Mouse (Mus musculus): Measurements from ENCODE around the gene Tfcp2. TPM values are rescaled to one million over a fixed set of nuclear protein-coding genes. Genes with fewer than 3 reads are reported as not detected.

Tfcp2 gene
- total and polyA plus RNA-seq, 2 experiments from 2014 or later: 11.0 to 11.2 TPM

DNA sequence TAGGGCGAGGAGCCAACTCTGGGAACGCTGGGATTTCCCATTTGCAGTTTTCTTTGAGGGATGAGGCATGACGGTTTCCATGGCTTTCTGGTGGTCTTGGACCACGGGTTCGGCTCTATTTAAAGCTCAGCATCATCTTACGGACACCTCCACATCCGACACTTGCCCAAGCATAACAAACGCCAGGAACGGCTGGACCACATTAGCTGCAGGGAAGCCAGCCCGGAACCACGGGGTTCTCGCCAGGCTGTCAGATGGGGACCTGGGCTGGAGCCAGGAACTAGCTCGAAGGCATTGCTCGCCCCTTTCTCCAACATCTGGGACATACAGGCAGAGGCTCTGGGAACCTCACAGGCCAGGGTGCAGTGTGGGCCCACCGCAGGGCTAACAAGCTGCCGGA, 100.6 kb downstream of the Tfcp2 start:
- Histone ChIP-seq H3K27me3 (ENCODE audit: control insufficient read depth, insufficient read depth, low read length) (no peaks in the 10 kb centered on the region), H3K36me3 (replicated peaks; ENCODE audit: control insufficient read depth, insufficient read depth, low read length) (no peaks in the 10 kb centered on the region), H3K4me2 (ENCODE audit: low read depth, low read length) (no peak overlapping the region), H3K4me3 (ENCODE audit: low read depth, low read length) (no peak overlapping the region), H3K27ac (ENCODE audit: low read depth) (no peak overlapping the region), H3K4me1 (ENCODE audit: control insufficient read depth, insufficient read depth) (no peaks in the 10 kb centered on the region), H3K9ac (replicated peaks; ENCODE audit: low read depth, low read length) (no peak overlapping the region), H3K9me3 (replicated peaks; ENCODE audit: control insufficient read depth, low read length) (no peaks in the 10 kb centered on the region)
- TF ChIP-seq EP300 (IDR thresholded peaks at IDR 0.05; ENCODE audit: low read depth) (no peak), CTCF (IDR thresholded peaks at IDR 0.05; ENCODE audit: low read depth) (no peak)
- no peak for ATAC-seq (ENCODE audit: insufficient read depth, low read depth)
- DNase-seq (ENCODE audit: low spot score): no peak
- WGBS: 47% methylated on average over 16 of the region's 16 CpGs

DNA sequence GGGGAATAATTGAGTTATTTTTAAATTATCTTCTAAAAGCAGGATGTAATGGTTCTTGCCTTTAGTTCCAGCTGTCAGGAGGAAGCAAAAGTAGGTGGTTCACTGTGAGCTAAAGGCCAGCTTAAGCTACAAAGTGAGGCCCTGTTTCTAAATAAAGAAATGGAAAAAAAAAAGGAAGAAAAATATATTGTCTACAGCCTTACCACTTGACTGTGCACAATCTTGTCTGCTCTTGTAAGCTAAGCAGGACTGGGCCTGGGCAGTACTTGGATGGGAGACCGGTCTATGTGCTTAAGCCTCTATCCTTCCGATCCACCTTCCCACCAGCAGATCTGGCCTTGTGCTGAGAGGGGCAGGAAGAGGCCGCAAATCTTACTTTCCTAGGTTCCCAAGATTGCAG, 102.3 kb downstream of the Tfcp2 start:
- H3K4me1 ChIP-seq (ENCODE audit: control insufficient read depth, insufficient read depth): no peaks in the 10 kb centered on the region
- no peaks in the 10 kb centered on the region for H3K27me3 ChIP-seq (ENCODE audit: control insufficient read depth, insufficient read depth, low read length)
- no peak overlapping the region for H3K9ac ChIP-seq (replicated peaks; ENCODE audit: low read depth, low read length)
- H3K4me2 ChIP-seq (ENCODE audit: low read depth, low read length): no peak overlapping the region
- no peak for DNase-seq (ENCODE audit: low spot score)
- H3K4me3 ChIP-seq (ENCODE audit: low read depth, low read length): no peak overlapping the region
- H3K9me3 ChIP-seq (replicated peaks; ENCODE audit: control insufficient read depth, low read length): no peaks in the 10 kb centered on the region
- no peaks in the 10 kb centered on the region for H3K36me3 ChIP-seq (replicated peaks; ENCODE audit: control insufficient read depth, insufficient read depth, low read length)
- TF ChIP-seq CTCF (IDR thresholded peaks at IDR 0.05; ENCODE audit: low read depth): no peak
- no peak for TF ChIP-seq EP300 (IDR thresholded peaks at IDR 0.05; ENCODE audit: low read depth)
- no peak for ATAC-seq (ENCODE audit: insufficient read depth, low read depth)
- H3K27ac ChIP-seq (ENCODE audit: low read depth): no peak overlapping the region
- 70% methylated on average over 3 of the region's 3 CpGs for WGBS

- no peak overlapping the region for H3K4me2 ChIP-seq (ENCODE audit: low read depth, low read length)
- H3K4me3 ChIP-seq (ENCODE audit: low read depth, low read length): no peak overlapping the region
- no peak overlapping the region for H3K27ac ChIP-seq (ENCODE audit: low read depth)
- 76% methylated on average over 4 of the region's 4 CpGs for WGBS
- DNase-seq (ENCODE audit: low spot score) (no peak), ATAC-seq (ENCODE audit: insufficient read depth, low read depth) (no peak)
- H3K9ac ChIP-seq (replicated peaks; ENCODE audit: low read depth, low read length): no peak overlapping the region
- no peaks in the 10 kb centered on the region for H3K4me1 ChIP-seq (ENCODE audit: control insufficient read depth, insufficient read depth)
- H3K27me3 ChIP-seq (ENCODE audit: control insufficient read depth, insufficient read depth, low read length): no peaks in the 10 kb centered on the region
- TF ChIP-seq CTCF (IDR thresholded peaks at IDR 0.05; ENCODE audit: low read depth): no peak
- TF ChIP-seq EP300 (IDR thresholded peaks at IDR 0.05; ENCODE audit: low read depth): no peak
- no peaks in the 10 kb centered on the region for H3K9me3 ChIP-seq (replicated peaks; ENCODE audit: control insufficient read depth, low read length)
- H3K36me3 ChIP-seq (replicated peaks; ENCODE audit: control insufficient read depth, insufficient read depth, low read length): no peaks in the 10 kb centered on the region
These were observed 103.2 kb downstream of the Tfcp2 start for GRCm38 (mm10) chr15:100448572-100448971.

Other genes starting within 250 kb of the Tfcp2 start
- gene Mettl7a1, start 247.9 kb downstream of the Tfcp2 start, total RNA-seq (2014; rRNA removed; ENCODE audit: low replicate concordance): 23.6 and 31.0 TPM in 2 replicates
- 7.0 and 7.1 TPM in 2 replicates for gene Mettl7a1, start 247.9 kb downstream of the Tfcp2 start, polyA plus RNA-seq (2015; fragmentation: Nextera tagmentation; extraction: Ambion mirVana)
- 0.08 TPM in 1 of 2 replicates, not detected in the other for gene Mettl7a3, start 217.1 kb downstream of the Tfcp2 start, total RNA-seq (2014; rRNA removed; ENCODE audit: low replicate concordance)
- gene Mettl7a3, start 217.1 kb downstream of the Tfcp2 start, polyA plus RNA-seq (2015; fragmentation: Nextera tagmentation; extraction: Ambion mirVana): not detected in 2 replicates
- not detected in 2 replicates for gene Methig1, start 198.9 kb downstream of the Tfcp2 start, total RNA-seq (2014; rRNA removed; ENCODE audit: low replicate concordance)
- gene Methig1, start 198.9 kb downstream of the Tfcp2 start, polyA plus RNA-seq (2015; fragmentation: Nextera tagmentation; extraction: Ambion mirVana): not detected in 2 replicates
- gene Mettl7a2, start 198.8 kb downstream of the Tfcp2 start, total RNA-seq (2014; rRNA removed; ENCODE audit: low replicate concordance): not detected in 2 replicates
- not detected in 2 replicates for gene Mettl7a2, start 198.8 kb downstream of the Tfcp2 start, polyA plus RNA-seq (2015; fragmentation: Nextera tagmentation; extraction: Ambion mirVana)
- gene Higd1c, start 187.5 kb downstream of the Tfcp2 start, total RNA-seq (2014; rRNA removed; ENCODE audit: low replicate concordance): not detected in 2 replicates
- gene Higd1c, start 187.5 kb downstream of the Tfcp2 start, polyA plus RNA-seq (2015; fragmentation: Nextera tagmentation; extraction: Ambion mirVana): not detected in 2 replicates
- gene Gm5475, start 129.9 kb downstream of the Tfcp2 start, total RNA-seq (2014; rRNA removed; ENCODE audit: low replicate concordance): not detected in 2 replicates
- gene Gm5475, start 129.9 kb downstream of the Tfcp2 start, polyA plus RNA-seq (2015; fragmentation: Nextera tagmentation; extraction: Ambion mirVana): 0.04 TPM in 1 of 2 replicates, not detected in the other
- 18.0 and 66.7 TPM in 2 replicates for gene Slc11a2, start 126.9 kb downstream of the Tfcp2 start, total RNA-seq (2014; rRNA removed; ENCODE audit: low replicate concordance)
- 12.0 and 13.9 TPM in 2 replicates for gene Slc11a2, start 126.9 kb downstream of the Tfcp2 start, polyA plus RNA-seq (2015; fragmentation: Nextera tagmentation; extraction: Ambion mirVana)
- gene Letmd1, start 83.0 kb downstream of the Tfcp2 start, total RNA-seq (2014; rRNA removed; ENCODE audit: low replicate concordance): 18.5 and 25.5 TPM in 2 replicates
- 7.5 and 7.6 TPM in 2 replicates for gene Letmd1, start 83.0 kb downstream of the Tfcp2 start, polyA plus RNA-seq (2015; fragmentation: Nextera tagmentation; extraction: Ambion mirVana)
- 5.1 and 6.0 TPM in 2 replicates for gene Csrnp2, start 56.5 kb downstream of the Tfcp2 start, total RNA-seq (2014; rRNA removed; ENCODE audit: low replicate concordance)
- 4.6 and 5.0 TPM in 2 replicates for gene Csrnp2, start 56.5 kb downstream of the Tfcp2 start, polyA plus RNA-seq (2015; fragmentation: Nextera tagmentation; extraction: Ambion mirVana)
- 6.0 and 18.8 TPM in 2 replicates for gene Pou6f1, start 48.0 kb upstream of the Tfcp2 start, total RNA-seq (2014; rRNA removed; ENCODE audit: low replicate concordance)
- 3.2 and 5.2 TPM in 2 replicates for gene Pou6f1, start 48.0 kb upstream of the Tfcp2 start, polyA plus RNA-seq (2015; fragmentation: Nextera tagmentation; extraction: Ambion mirVana)
- 234 and 284 TPM in 2 replicates for gene Dazap2, start 63.3 kb upstream of the Tfcp2 start, total RNA-seq (2014; rRNA removed; ENCODE audit: low replicate concordance)
- 213 and 214 TPM in 2 replicates for gene Dazap2, start 63.3 kb upstream of the Tfcp2 start, polyA plus RNA-seq (2015; fragmentation: Nextera tagmentation; extraction: Ambion mirVana)
- 20.5 and 27.6 TPM in 2 replicates for gene Smagp, start 84.9 kb upstream of the Tfcp2 start, total RNA-seq (2014; rRNA removed; ENCODE audit: low replicate concordance)
- 15.9 and 19.0 TPM in 2 replicates for gene Smagp, start 84.9 kb upstream of the Tfcp2 start, polyA plus RNA-seq (2015; fragmentation: Nextera tagmentation; extraction: Ambion mirVana)
- gene Bin2, start 117.5 kb upstream of the Tfcp2 start, total RNA-seq (2014; rRNA removed; ENCODE audit: low replicate concordance): 0.42 TPM in 1 of 2 replicates, not detected in the other
- 0.56 and 0.68 TPM in 2 replicates for gene Bin2, start 117.5 kb upstream of the Tfcp2 start, polyA plus RNA-seq (2015; fragmentation: Nextera tagmentation; extraction: Ambion mirVana)
- 0.85 TPM in 1 of 2 replicates, not detected in the other for gene Cela1, start 135.9 kb upstream of the Tfcp2 start, total RNA-seq (2014; rRNA removed; ENCODE audit: low replicate concordance)
- gene Cela1, start 135.9 kb upstream of the Tfcp2 start, polyA plus RNA-seq (2015; fragmentation: Nextera tagmentation; extraction: Ambion mirVana): 1.6 and 1.8 TPM in 2 replicates
- gene Galnt6, start 177.4 kb upstream of the Tfcp2 start, total RNA-seq (2014; rRNA removed; ENCODE audit: low replicate concordance): 0.92 and 2.1 TPM in 2 replicates
- 0.43 and 0.46 TPM in 2 replicates for gene Galnt6, start 177.4 kb upstream of the Tfcp2 start, polyA plus RNA-seq (2015; fragmentation: Nextera tagmentation; extraction: Ambion mirVana)
- 0.19 and 0.50 TPM in 2 replicates for gene Slc4a8, start 209.7 kb upstream of the Tfcp2 start, total RNA-seq (2014; rRNA removed; ENCODE audit: low replicate concordance)
- 0.38 and 0.81 TPM in 2 replicates for gene Slc4a8, start 209.7 kb upstream of the Tfcp2 start, polyA plus RNA-seq (2015; fragmentation: Nextera tagmentation; extraction: Ambion mirVana)

All from heart, postnatal 0 days (tissue).